Comparison of ENCODE assay signal across 19 mouse cellular contexts in genomic region chr17:47247516-47247915, GRCm38 (mm10).
DNase-seq lines count a peak whose midpoint lies in the region; ATAC-seq and TF ChIP-seq lines count a peak whose summit lies in the region.
"Had no signal": no experiment of that assay in that cellular context is flagged by ENCODE, and none has a peak within 500 bp of the region (broad histone marks: within the 10 kb centered on the region; RNA-seq: fewer than 3 reads in every experiment).

No protein-coding gene starts in this region.

- H3K9me3 ChIP-seq in kidney, postnatal 0 days (replicated peaks; ENCODE audit: low read length): no peaks in the 10 kb centered on the region
- H3K9me3 ChIP-seq in kidney, embryonic 16.5 days (ENCODE audit: low read length): no peaks in the 10 kb centered on the region
- no peaks in the 10 kb centered on the region for H3K9me3 ChIP-seq in lung, postnatal 0 days (ENCODE audit: low read length)
- H3K9me3 ChIP-seq: forebrain, embryonic 10.5 days; forebrain, embryonic 13.5 days; G1E; heart, embryonic 10.5 days; heart, embryonic 13.5 days had no signal

- H3K4me3 ChIP-seq in kidney, postnatal 0 days (replicated peaks; ENCODE audit: low read depth, low read length): no peak overlapping the region
- no peak overlapping the region for H3K4me3 ChIP-seq in kidney, embryonic 16.5 days (ENCODE audit: low read length)
- no peak overlapping the region for H3K4me3 ChIP-seq in lung, postnatal 0 days (ENCODE audit: low read depth, low read length)
- H3K4me3 ChIP-seq: forebrain, embryonic 10.5 days; forebrain, embryonic 13.5 days; heart, adult 2 months; heart, embryonic 10.5 days; heart, embryonic 13.5 days had no signal

- peak; percentile 33 for DNase-seq in kidney, postnatal 0 days (ENCODE audit: low spot score)
- no peak for DNase-seq in kidney, adult 8-10 months
- peak; percentile 20 to 47 for DNase-seq in kidney, postnatal 25 days
- no peak for DNase-seq in lung, postnatal 0 days (ENCODE audit: low spot score)
- DNase-seq in lung, postnatal 25 days (ENCODE audit: low spot score): no peak
- DNase-seq: adrenal gland, postnatal 10 days; adrenal gland, postnatal 36 days; B cell, adult 2 months; cerebellum, adult 18-20 months; cerebellum, adult 9-10 months had no signal

- WGBS in kidney, postnatal 0 days: 77% methylated on average over 5 of the region's 5 CpGs
- 74% methylated on average over 5 of the region's 5 CpGs for WGBS in kidney, embryonic 16.5 days
- WGBS in lung, postnatal 0 days: 65% methylated on average over 5 of the region's 5 CpGs

- no peaks in the 10 kb centered on the region; the same call in 1 of the 2 replicates for H3K4me1 ChIP-seq in kidney, postnatal 0 days (replicated peaks; ENCODE audit: insufficient read depth, low read length)
- H3K4me1 ChIP-seq in kidney, embryonic 16.5 days (ENCODE audit: insufficient read depth, low read length): peaks cover 22% of the 10 kb centered on the region
- no peaks in the 10 kb centered on the region; the same call in 1 of the 2 replicates for H3K4me1 ChIP-seq in lung, postnatal 0 days (ENCODE audit: insufficient read depth, low read depth, low read length)
- H3K4me1 ChIP-seq: forebrain, embryonic 13.5 days; heart, embryonic 10.5 days; heart, embryonic 13.5 days had no signal

- H3K4me2 ChIP-seq in kidney, postnatal 0 days (ENCODE audit: low read length): no peak overlapping the region
- no peak overlapping the region for H3K4me2 ChIP-seq in kidney, embryonic 16.5 days (replicated peaks; ENCODE audit: low read depth, low read length)
- H3K4me2 ChIP-seq in lung, postnatal 0 days (replicated peaks; ENCODE audit: low read depth, low read length): no peak overlapping the region
- H3K4me2 ChIP-seq: forebrain, embryonic 13.5 days; heart, embryonic 13.5 days had no signal

- no peak overlapping the region for H3K9ac ChIP-seq in kidney, postnatal 0 days (ENCODE audit: low read depth, low read length)
- no peak overlapping the region for H3K9ac ChIP-seq in kidney, embryonic 16.5 days (replicated peaks; ENCODE audit: low read length)
- H3K9ac ChIP-seq in lung, postnatal 0 days (replicated peaks; ENCODE audit: low read depth): no peak overlapping the region
- H3K9ac ChIP-seq: forebrain, embryonic 13.5 days; heart, embryonic 13.5 days had no signal

- ATAC-seq in kidney, postnatal 0 days (replicated peaks; ENCODE audit: low FRiP score, low read depth): no peak
- no peak for ATAC-seq in kidney, embryonic 16.5 days (ENCODE audit: low FRiP score, low TSS enrichment)
- ATAC-seq in lung, postnatal 0 days: peak; percentile 16; the same call in 1 of the 2 replicates
- ATAC-seq: forebrain, embryonic 13.5 days; Patski had no signal

- H3K27me3 ChIP-seq in kidney, postnatal 0 days (ENCODE audit: insufficient read depth, low read length): no peaks in the 10 kb centered on the region
- H3K27me3 ChIP-seq in kidney, embryonic 16.5 days (ENCODE audit: insufficient read depth, low read length): no peaks in the 10 kb centered on the region
- no peaks in the 10 kb centered on the region for H3K27me3 ChIP-seq in lung, postnatal 0 days (replicated peaks; ENCODE audit: insufficient read depth, low read length)
- H3K27me3 ChIP-seq: CH12.LX; forebrain, embryonic 13.5 days; heart, embryonic 13.5 days; Patski had no signal

- TF ChIP-seq CTCF in kidney, postnatal 0 days (IDR thresholded peaks at IDR 0.05; ENCODE audit: low read depth): no peak
- TF ChIP-seq CTCF in lung, postnatal 0 days (IDR thresholded peaks at IDR 0.05): no peak

- 0 out of 2 replicates have a peak overlapping the region, but pooled peaks have one; percentile 2 for H3K27ac ChIP-seq in kidney, postnatal 0 days
- no peak overlapping the region for H3K27ac ChIP-seq in kidney, embryonic 16.5 days (ENCODE audit: low read length)
- H3K27ac ChIP-seq in lung, postnatal 0 days (ENCODE audit: low read length): no peak overlapping the region
- H3K27ac ChIP-seq: forebrain, embryonic 10.5 days; forebrain, embryonic 13.5 days; heart, adult 2 months; heart, embryonic 10.5 days; heart, embryonic 13.5 days had no signal

- no peak for TF ChIP-seq EP300 in lung, postnatal 0 days (IDR thresholded peaks at IDR 0.05)

- 0 out of 2 replicates have a peak, but pooled peaks cover 6% of the 10 kb centered on the region for H3K36me3 ChIP-seq in kidney, postnatal 0 days (ENCODE audit: insufficient read depth, low read length)
- 0 out of 2 replicates have a peak, but pooled peaks cover 4% of the 10 kb centered on the region for H3K36me3 ChIP-seq in kidney, embryonic 16.5 days (ENCODE audit: insufficient read depth, low read length)
- no peaks in the 10 kb centered on the region for H3K36me3 ChIP-seq in lung, postnatal 0 days (ENCODE audit: insufficient read depth, low read length)
- H3K36me3 ChIP-seq: G1E had no signal

Comparison
In these comparisons a context has a peak if more than half of its experiments do, and no peak if none do; other contexts are left out.
1. DNase-seq: peak in kidney, postnatal 0 days (single experiment) and kidney, postnatal 25 days (2 of 2); none in kidney, adult 8-10 months (0 of 2), lung, postnatal 0 days (single experiment) and lung, postnatal 25 days (single experiment).